Mouse (Mus musculus): ENCODE results near the gene Gm3045. TPM values are rescaled to one million over a fixed set of nuclear protein-coding genes. Genes with fewer than 3 reads are reported as not detected.

Gm3045 gene
- polyA plus RNA-seq, 1 experiment from 2014 or later = not detected

GRCm38 (mm10) chr13:56443411-56443810 is 17.0 kb downstream of the Gm3045 start:
- WGBS (ENCODE audit: insufficient replicate concordance) = 56% methylated on average over 7 of the region's 7 CpGs
- Histone ChIP-seq H3K4me1 (replicated peaks) (no peaks in the 10 kb centered on the region), H3K4me2 (no peak overlapping the region), H3K36me3 (replicated peaks) (no peaks in the 10 kb centered on the region), H3K9me3 (replicated peaks) (no peaks in the 10 kb centered on the region), H3K4me3 (replicated peaks) (no peak overlapping the region), H3K27ac (replicated peaks) (no peak overlapping the region), H3K9ac (no peak overlapping the region), H3K27me3 (peaks cover 26% of the 10 kb centered on the region)
- ATAC-seq (ENCODE audit: insufficient read depth) = no peak

GRCm38 (mm10) chr13:56444112-56444511 is 17.7 kb downstream of the Gm3045 start:
- WGBS (ENCODE audit: insufficient replicate concordance) = 56% methylated on average over 3 of the region's 3 CpGs
- Histone ChIP-seq H3K4me3 (replicated peaks) (no peak overlapping the region), H3K4me1 (replicated peaks) (no peaks in the 10 kb centered on the region), H3K9me3 (replicated peaks) (no peaks in the 10 kb centered on the region), H3K27ac (replicated peaks) (no peak overlapping the region), H3K4me2 (no peak overlapping the region), H3K27me3 (peaks cover 19% of the 10 kb centered on the region), H3K36me3 (replicated peaks) (no peaks in the 10 kb centered on the region), H3K9ac (no peak overlapping the region)
- no peak for ATAC-seq (ENCODE audit: insufficient read depth)

- Histone ChIP-seq H3K9ac (no peak overlapping the region), H3K36me3 (replicated peaks) (no peaks in the 10 kb centered on the region), H3K4me2 (no peak overlapping the region), H3K27me3 (peaks cover 10% of the 10 kb centered on the region), H3K9me3 (replicated peaks) (no peaks in the 10 kb centered on the region), H3K27ac (replicated peaks) (no peak overlapping the region), H3K4me3 (replicated peaks) (no peak overlapping the region), H3K4me1 (replicated peaks) (no peaks in the 10 kb centered on the region)
- WGBS (ENCODE audit: insufficient replicate concordance) = 74% methylated on average over 6 of the region's 6 CpGs
- no peak for ATAC-seq (ENCODE audit: insufficient read depth)
Measured at GRCm38 (mm10) chr13:56444996-56445395, 18.6 kb downstream of the Gm3045 start.

- Histone ChIP-seq H3K4me3 (replicated peaks) (no peak overlapping the region), H3K9me3 (replicated peaks) (no peaks in the 10 kb centered on the region), H3K4me2 (no peak overlapping the region), H3K36me3 (replicated peaks) (no peaks in the 10 kb centered on the region), H3K4me1 (replicated peaks) (no peaks in the 10 kb centered on the region), H3K9ac (no peak overlapping the region), H3K27ac (replicated peaks) (no peak overlapping the region), H3K27me3 (no peaks in the 10 kb centered on the region)
- no peak for ATAC-seq (ENCODE audit: insufficient read depth)
- WGBS (ENCODE audit: insufficient replicate concordance) = 61% methylated on average over 10 of the region's 10 CpGs
Measured at GRCm38 (mm10) chr13:56449239-56450030, 23.0 kb downstream of the Gm3045 start.

GRCm38 (mm10) chr13:56450035-56450434 is 23.6 kb downstream of the Gm3045 start:
- Histone ChIP-seq H3K4me1 (replicated peaks) (no peaks in the 10 kb centered on the region), H3K27ac (replicated peaks) (no peak overlapping the region), H3K4me3 (replicated peaks) (no peak overlapping the region), H3K9me3 (replicated peaks) (no peaks in the 10 kb centered on the region), H3K27me3 (no peaks in the 10 kb centered on the region), H3K9ac (no peak overlapping the region), H3K4me2 (no peak overlapping the region), H3K36me3 (replicated peaks) (no peaks in the 10 kb centered on the region)
- ATAC-seq (ENCODE audit: insufficient read depth) = no peak
- WGBS (ENCODE audit: insufficient replicate concordance) = 55% methylated on average over 8 of the region's 8 CpGs

GRCm38 (mm10) chr13:56458001-56458400 is 31.6 kb downstream of the Gm3045 start:
- Histone ChIP-seq H3K27me3 (no peaks in the 10 kb centered on the region), H3K4me2 (peak overlapping the region; percentile 3; the same call in 1 of the 2 replicates), H3K27ac (replicated peaks) (no peak overlapping the region), H3K9me3 (replicated peaks) (no peaks in the 10 kb centered on the region), H3K36me3 (replicated peaks) (no peaks in the 10 kb centered on the region), H3K9ac (no peak overlapping the region), H3K4me3 (replicated peaks) (no peak overlapping the region), H3K4me1 (replicated peaks) (no peaks in the 10 kb centered on the region)
- 52% methylated on average over 9 of the region's 9 CpGs for WGBS (ENCODE audit: insufficient replicate concordance)
- no peak for ATAC-seq (ENCODE audit: insufficient read depth)

- no peak overlapping the region for H3K4me2 ChIP-seq
- H3K9ac ChIP-seq = no peak overlapping the region
- H3K9me3 ChIP-seq (replicated peaks) = no peaks in the 10 kb centered on the region
- H3K4me1 ChIP-seq (replicated peaks) = no peaks in the 10 kb centered on the region
- no peaks in the 10 kb centered on the region for H3K27me3 ChIP-seq
- H3K27ac ChIP-seq (replicated peaks) = no peak overlapping the region
- WGBS (ENCODE audit: insufficient replicate concordance) = 47% methylated on average over 4 of the region's 4 CpGs
- H3K36me3 ChIP-seq (replicated peaks) = no peaks in the 10 kb centered on the region
- ATAC-seq (ENCODE audit: insufficient read depth) = no peak
- no peak overlapping the region for H3K4me3 ChIP-seq (replicated peaks)
Measured at GRCm38 (mm10) chr13:56461460-56461859, 35.1 kb downstream of the Gm3045 start.

GRCm38 (mm10) chr13:56462791-56463190 is 36.4 kb downstream of the Gm3045 start:
- no peak overlapping the region for H3K4me3 ChIP-seq (replicated peaks)
- H3K9ac ChIP-seq = no peak overlapping the region
- no peaks in the 10 kb centered on the region for H3K9me3 ChIP-seq (replicated peaks)
- H3K4me2 ChIP-seq = no peak overlapping the region
- no peak for ATAC-seq (ENCODE audit: insufficient read depth)
- no peaks in the 10 kb centered on the region for H3K36me3 ChIP-seq (replicated peaks)
- H3K4me1 ChIP-seq (replicated peaks) = no peaks in the 10 kb centered on the region
- H3K27me3 ChIP-seq = no peaks in the 10 kb centered on the region
- no peak overlapping the region for H3K27ac ChIP-seq (replicated peaks)
- WGBS (ENCODE audit: insufficient replicate concordance) = 65% methylated on average over 4 of the region's 4 CpGs

- ATAC-seq (ENCODE audit: insufficient read depth) = no peak
- no peaks in the 10 kb centered on the region for H3K27me3 ChIP-seq
- no peak overlapping the region for H3K27ac ChIP-seq (replicated peaks)
- H3K9ac ChIP-seq = no peak overlapping the region
- no peak overlapping the region for H3K4me3 ChIP-seq (replicated peaks)
- no peaks in the 10 kb centered on the region for H3K4me1 ChIP-seq (replicated peaks)
- WGBS (ENCODE audit: insufficient replicate concordance) = 66% methylated on average over 7 of the region's 7 CpGs
- no peak overlapping the region for H3K4me2 ChIP-seq
- no peaks in the 10 kb centered on the region for H3K9me3 ChIP-seq (replicated peaks)
- no peaks in the 10 kb centered on the region for H3K36me3 ChIP-seq (replicated peaks)
Measured at GRCm38 (mm10) chr13:56463261-56463660, 36.9 kb downstream of the Gm3045 start.

GRCm38 (mm10) chr13:56463750-56464149 is 37.4 kb downstream of the Gm3045 start:
- no peak overlapping the region for H3K27ac ChIP-seq (replicated peaks)
- H3K4me2 ChIP-seq = no peak overlapping the region
- H3K36me3 ChIP-seq (replicated peaks) = no peaks in the 10 kb centered on the region
- WGBS (ENCODE audit: insufficient replicate concordance) = 63% methylated on average over 6 of the region's 6 CpGs
- H3K9me3 ChIP-seq (replicated peaks) = no peaks in the 10 kb centered on the region
- no peak overlapping the region for H3K9ac ChIP-seq
- no peak for ATAC-seq (ENCODE audit: insufficient read depth)
- H3K27me3 ChIP-seq = no peaks in the 10 kb centered on the region
- no peaks in the 10 kb centered on the region for H3K4me1 ChIP-seq (replicated peaks)
- H3K4me3 ChIP-seq (replicated peaks) = no peak overlapping the region

GRCm38 (mm10) chr13:56467786-56468185 is 41.4 kb downstream of the Gm3045 start:
- Histone ChIP-seq H3K27ac (replicated peaks) (no peak overlapping the region), H3K4me2 (no peak overlapping the region), H3K4me1 (replicated peaks) (no peaks in the 10 kb centered on the region), H3K36me3 (replicated peaks) (no peaks in the 10 kb centered on the region), H3K4me3 (replicated peaks) (no peak overlapping the region), H3K9ac (no peak overlapping the region), H3K27me3 (no peaks in the 10 kb centered on the region), H3K9me3 (replicated peaks) (no peaks in the 10 kb centered on the region)
- 83% methylated on average over 7 of the region's 7 CpGs for WGBS (ENCODE audit: insufficient replicate concordance)
- ATAC-seq (ENCODE audit: insufficient read depth) = no peak

GRCm38 (mm10) chr13:56468536-56468935 is 42.1 kb downstream of the Gm3045 start:
- no peak overlapping the region for H3K27ac ChIP-seq (replicated peaks)
- no peaks in the 10 kb centered on the region for H3K4me1 ChIP-seq (replicated peaks)
- ATAC-seq (ENCODE audit: insufficient read depth) = no peak
- H3K36me3 ChIP-seq (replicated peaks) = no peaks in the 10 kb centered on the region
- H3K27me3 ChIP-seq = no peaks in the 10 kb centered on the region
- no peak overlapping the region for H3K4me2 ChIP-seq
- WGBS (ENCODE audit: insufficient replicate concordance) = 72% methylated on average over 4 of the region's 4 CpGs
- no peak overlapping the region for H3K4me3 ChIP-seq (replicated peaks)
- H3K9ac ChIP-seq = no peak overlapping the region
- H3K9me3 ChIP-seq (replicated peaks) = no peaks in the 10 kb centered on the region

All from liver, embryonic 15.5 days (tissue).